Mouse (Mus musculus) forebrain, embryonic 16.5 days (tissue): Measurements from ENCODE around the gene Neu3. TPM values are rescaled to one million over a fixed set of nuclear protein-coding genes. Genes with fewer than 3 reads are reported as not detected.

Experiments used
- ATAC-seq: fragments of 200-750 bp; cut with Nextera tagmentation; 2 replicates; pipeline ENCODE4 v1.8.0; 2017; ENCODE audit warnings: mild to moderate bottlenecking, moderate library complexity
- H3K27ac ChIP-seq: fragments of 300-500 bp; sonication (generic); 2 replicates; pipeline ENCODE4 v1.5.1; 2014; ENCODE audit warnings: low read length, control low read depth
- H3K27me3 ChIP-seq: fragments of 300-500 bp; sonication (generic); replicated peaks from 2 replicates; pipeline ENCODE4 v1.6.1; 2014; ENCODE audit warnings: low read length; ENCODE audit not compliant: control insufficient read depth, insufficient read depth
- H3K36me3 ChIP-seq: fragments of 300-500 bp; sonication (generic); 2 replicates; pipeline ENCODE4 v1.6.1; 2014; ENCODE audit not compliant: control insufficient read depth, insufficient read depth
- H3K4me1 ChIP-seq: fragments of 300-500 bp; sonication (generic); replicated peaks from 2 replicates; pipeline ENCODE4 v1.6.1; 2014; ENCODE audit warnings: low read length; ENCODE audit not compliant: control insufficient read depth, insufficient read depth
- H3K4me2 ChIP-seq: fragments of 300-500 bp; sonication (generic); 2 replicates; pipeline ENCODE4 v1.6.1; 2014; ENCODE audit warnings: mild to moderate bottlenecking, low read length, control low read depth
- H3K4me3 ChIP-seq: fragments of 300-500 bp; sonication (generic); replicated peaks from 2 replicates; pipeline ENCODE4 v1.5.1; 2014; ENCODE audit warnings: mild to moderate bottlenecking, low read length, control low read depth
- H3K9ac ChIP-seq: fragments of 300-500 bp; sonication (generic); replicated peaks from 2 replicates; pipeline ENCODE4 v1.6.1; 2014; ENCODE audit warnings: low read depth, low read length, control low read depth
- H3K9me3 ChIP-seq: fragments of 300-500 bp; sonication (generic); 2 replicates; pipeline ENCODE4 v1.6.1; 2016; ENCODE audit warnings: low read length; ENCODE audit not compliant: control insufficient read depth
- WGBS: fragments of 180-500 bp; shearing (Covaris S2); extraction: QIAGEN DNeasy Blood & Tissue Kit; methylation state at CpG from one replicate; pipeline ENCODE4 v1.1.7; 2014; 5-methylcytosine and 5-hydroxymethylcytosine counted together
- polyA plus RNA-seq: library from polyadenylated mRNA; unstranded; fragments of >200 nt; fragmentation: Nextera tagmentation; extraction: Ambion mirVana; gene quantifications from 2 replicates; pipeline ENCODE4 v1.2.1, GENCODE M21; 2015

Gene Neu3
- polyA plus RNA-seq, 1 experiment from 2014 or later: 1.6 TPM

- peaks cover 10% of the 10 kb centered on the region; the same call in 1 of the 2 replicates for H3K36me3 ChIP-seq
- H3K9me3 ChIP-seq: no peaks in the 10 kb centered on the region
- no peak overlapping the region for H3K9ac ChIP-seq
- H3K4me2 ChIP-seq: no peak overlapping the region
- no peak overlapping the region for H3K4me3 ChIP-seq
- no peak for ATAC-seq
- no peaks in the 10 kb centered on the region for H3K27me3 ChIP-seq
- no peaks in the 10 kb centered on the region for H3K4me1 ChIP-seq
- 82% methylated on average over 6 of the region's 6 CpGs for WGBS
- no peak overlapping the region for H3K27ac ChIP-seq
These were observed 9.3 kb upstream of the Neu3 start for GRCm38 (mm10) chr7:99837358-99838071.

GRCm38 (mm10) chr7:99836781-99837180, 8.6 kb upstream of the Neu3 start:
- Histone ChIP-seq H3K9me3 (no peaks in the 10 kb centered on the region), H3K27ac (no peak overlapping the region), H3K4me2 (no peak overlapping the region), H3K36me3 (peaks cover 8% of the 10 kb centered on the region; the same call in 1 of the 2 replicates), H3K27me3 (no peaks in the 10 kb centered on the region), H3K9ac (no peak overlapping the region), H3K4me1 (no peaks in the 10 kb centered on the region), H3K4me3 (no peak overlapping the region)
- no peak for ATAC-seq
- WGBS: 39% methylated on average over 4 of the region's 4 CpGs

- 82% methylated on average over 5 of the region's 5 CpGs for WGBS
- H3K4me1 ChIP-seq: no peaks in the 10 kb centered on the region
- H3K9me3 ChIP-seq: no peaks in the 10 kb centered on the region
- ATAC-seq: no peak
- no peaks in the 10 kb centered on the region for H3K27me3 ChIP-seq
- no peak overlapping the region for H3K9ac ChIP-seq
- H3K4me3 ChIP-seq: no peak overlapping the region
- H3K36me3 ChIP-seq: peaks cover 5% of the 10 kb centered on the region; the same call in 1 of the 2 replicates
- no peak overlapping the region for H3K4me2 ChIP-seq
- no peak overlapping the region for H3K27ac ChIP-seq
These were observed 6.2 kb upstream of the Neu3 start for GRCm38 (mm10) chr7:99834314-99834853.

- no peak overlapping the region for H3K9ac ChIP-seq
- no peak overlapping the region for H3K27ac ChIP-seq
- no peak overlapping the region for H3K4me2 ChIP-seq
- H3K4me3 ChIP-seq: no peak overlapping the region
- no peaks in the 10 kb centered on the region for H3K9me3 ChIP-seq
- no peaks in the 10 kb centered on the region for H3K4me1 ChIP-seq
- no peaks in the 10 kb centered on the region for H3K27me3 ChIP-seq
- H3K36me3 ChIP-seq: peaks cover 5% of the 10 kb centered on the region; the same call in 1 of the 2 replicates
- WGBS: 92% methylated on average over 2 of the region's 2 CpGs
- ATAC-seq: no peak
These were observed 5.6 kb upstream of the Neu3 start for GRCm38 (mm10) chr7:99833846-99834222.

DNA sequence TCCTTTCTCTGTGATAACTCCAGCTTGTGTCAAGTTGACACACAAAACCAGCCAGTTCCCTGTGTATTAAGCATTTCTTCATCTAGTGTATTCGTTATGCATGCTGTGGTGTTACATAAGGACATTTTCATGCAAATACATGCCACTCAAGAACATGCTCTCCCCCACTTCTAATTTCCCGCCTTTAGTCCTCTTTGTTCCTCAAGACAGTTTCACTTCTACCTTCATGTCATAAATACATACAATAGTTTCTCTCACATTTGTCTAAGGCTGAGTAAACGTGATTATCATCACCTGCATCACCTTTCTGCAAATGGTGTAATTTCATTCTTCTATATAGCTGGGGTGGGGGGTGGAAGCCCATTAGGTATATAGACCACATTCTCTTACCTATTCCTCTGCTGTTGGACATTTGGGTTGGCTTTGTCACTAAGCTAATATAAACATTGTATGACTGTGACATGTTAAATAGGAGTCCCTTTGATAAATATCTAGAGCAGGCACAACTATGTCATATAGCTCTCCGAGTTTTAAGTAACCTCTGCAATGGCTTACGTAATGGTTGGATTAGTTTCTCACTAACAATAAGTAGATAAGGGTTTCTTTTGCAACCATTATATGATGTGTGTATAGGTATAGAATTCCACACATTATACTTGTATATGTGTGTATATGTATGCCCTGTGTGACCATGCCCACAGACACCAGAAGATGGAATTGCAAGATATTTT, 5.1 kb upstream of the Neu3 start:
- Histone ChIP-seq H3K9me3 (no peaks in the 10 kb centered on the region), H3K4me1 (peaks cover 2% of the 10 kb centered on the region), H3K4me3 (no peak overlapping the region), H3K27me3 (no peaks in the 10 kb centered on the region), H3K9ac (no peak overlapping the region), H3K4me2 (no peak overlapping the region), H3K27ac (no peak overlapping the region), H3K36me3 (peaks cover under 1% of the 10 kb centered on the region; the same call in 1 of the 2 replicates)
- ATAC-seq: no peak
- WGBS: 83% methylated on average over 5 of the region's 5 CpGs

- H3K4me2 ChIP-seq: no peak overlapping the region
- no peaks in the 10 kb centered on the region for H3K27me3 ChIP-seq
- peaks cover 7% of the 10 kb centered on the region for H3K4me1 ChIP-seq
- no peak overlapping the region for H3K9ac ChIP-seq
- ATAC-seq: no peak
- H3K9me3 ChIP-seq: no peaks in the 10 kb centered on the region
- no peak overlapping the region for H3K4me3 ChIP-seq
- no peak overlapping the region for H3K27ac ChIP-seq
- WGBS: 66% methylated on average over 6 of the region's 6 CpGs
- no peaks in the 10 kb centered on the region for H3K36me3 ChIP-seq
These were observed 2.1 kb downstream of the Neu3 start for GRCm38 (mm10) chr7:99826096-99826495.

GRCm38 (mm10) chr7:99825511-99825910, 2.7 kb downstream of the Neu3 start:
- Histone ChIP-seq H3K4me2 (no peak overlapping the region), H3K4me3 (no peak overlapping the region), H3K27ac (no peak overlapping the region), H3K36me3 (no peaks in the 10 kb centered on the region), H3K9me3 (no peaks in the 10 kb centered on the region), H3K27me3 (no peaks in the 10 kb centered on the region), H3K4me1 (peaks cover 7% of the 10 kb centered on the region), H3K9ac (no peak overlapping the region)
- 85% methylated on average over 9 of the region's 9 CpGs for WGBS
- no peak for ATAC-seq

DNA sequence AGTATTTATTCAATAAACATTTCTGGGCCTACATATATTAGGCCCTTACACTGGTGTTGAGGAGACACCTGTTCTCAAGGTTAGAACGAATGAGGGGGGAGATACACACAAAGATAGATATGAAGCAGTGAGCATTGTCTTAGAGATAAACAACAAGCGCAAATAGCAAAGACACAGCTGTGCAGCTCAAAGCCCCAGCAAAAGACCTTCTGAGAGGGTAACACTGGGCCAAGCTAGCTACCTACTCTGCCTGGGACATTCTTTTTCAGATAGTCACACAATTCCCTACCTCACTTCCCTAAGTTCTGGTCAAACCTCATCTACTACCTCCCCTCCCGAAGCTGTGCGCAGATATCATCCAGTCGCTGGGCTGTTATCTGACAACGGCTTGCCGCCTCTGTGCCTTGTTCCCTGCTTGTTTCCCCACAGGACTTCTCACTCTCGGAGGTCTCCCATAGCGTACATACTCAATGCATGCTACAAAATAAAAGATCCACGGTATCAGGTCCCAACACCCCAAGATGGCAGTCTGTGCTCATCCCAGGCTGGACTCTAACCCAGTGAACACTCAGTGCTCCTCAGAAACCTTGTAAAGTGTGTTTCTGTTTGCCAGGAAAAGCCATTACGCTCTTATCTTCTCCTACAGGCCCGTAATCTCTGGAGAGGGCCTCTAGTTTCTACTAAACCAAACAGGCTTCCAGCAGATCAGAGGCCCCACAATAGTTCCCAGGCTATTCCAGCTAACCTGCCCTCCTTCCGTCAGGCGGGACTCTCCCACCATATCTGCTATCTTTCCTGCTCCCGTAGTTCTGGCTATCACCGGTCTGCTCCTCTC, 3.4 kb downstream of the Neu3 start:
- Histone ChIP-seq H3K36me3 (no peaks in the 10 kb centered on the region), H3K27me3 (no peaks in the 10 kb centered on the region), H3K9me3 (no peaks in the 10 kb centered on the region), H3K4me1 (peaks cover 7% of the 10 kb centered on the region), H3K4me3 (no peak overlapping the region), H3K4me2 (no peak overlapping the region), H3K27ac (no peak overlapping the region), H3K9ac (no peak overlapping the region)
- ATAC-seq: no peak
- WGBS: 88% methylated on average over 16 of the region's 16 CpGs
